Mouse (Mus musculus): ENCODE data around the gene Atn1. TPM values are rescaled to one million over a fixed set of nuclear protein-coding genes. Genes with fewer than 3 reads are reported as not detected.

Gene Atn1
- total RNA-seq, 2 experiments from 2014 or later: 134 to 159 TPM

Small RNA genes lying within 50 kb of the gene (microRNA-seq; reads per million reads assigned to microRNA genes)
- gene Mir141: 0.80 to 1.7 reads per million in 2 experiments
- 21.3 to 29.4 reads per million in 2 experiments for gene Mir200c

Other genes with a start within 250 kb of the Atn1 start
- under 1 TPM; 0.66 to 0.82 TPM for gene C1ra, start 244.1 kb downstream of the Atn1 start, total RNA-seq (2021)
- 1 to 10 TPM; 1.0 to 1.6 TPM for gene C1s1, start 214.2 kb downstream of the Atn1 start, total RNA-seq (2021)
- not detected for gene C1rb, start 186.2 kb downstream of the Atn1 start, total RNA-seq (2021)
- under 1 TPM in 1 of 2 experiments, not detected in 1; 0.25 TPM for gene C1s2, start 120.4 kb downstream of the Atn1 start, total RNA-seq (2021)
- gene Lpcat3, start 93.5 kb downstream of the Atn1 start, total RNA-seq (2021): 10 to 100 TPM; 30.9 to 34.0 TPM
- 10 to 100 TPM; 51.3 to 54.4 TPM for gene Emg1, start 44.3 kb downstream of the Atn1 start, total RNA-seq (2021)
- 100 to 1,000 TPM; 120 to 124 TPM for gene Phb2, start 44.2 kb downstream of the Atn1 start, total RNA-seq (2021)
- gene Ptpn6, start 17.8 kb downstream of the Atn1 start, total RNA-seq (2021): 1 to 10 TPM; 2.9 to 4.0 TPM
- gene Grcc10, start 15.2 kb downstream of the Atn1 start, total RNA-seq (2021): 100 to 1,000 TPM; 350 to 372 TPM
- under 1 TPM in 1 of 2 experiments, not detected in 1; 0.71 TPM for gene Gm45234, start 503 bp downstream of the Atn1 start, total RNA-seq (2021)
- 1,000 to 10,000 TPM in 1 of 2 experiments, 100 to 1,000 TPM in 1; 947 to 1,030 TPM for gene Eno2, start 13.1 kb upstream of the Atn1 start, total RNA-seq (2021)
- 1 to 10 TPM; 1.7 TPM for gene Lrrc23, start 23.2 kb upstream of the Atn1 start, total RNA-seq (2021)
- 1 to 10 TPM; 4.5 to 6.0 TPM for gene Spsb2, start 52.1 kb upstream of the Atn1 start, total RNA-seq (2021)
- gene Tpi1, start 57.8 kb upstream of the Atn1 start, total RNA-seq (2021): 100 to 1,000 TPM; 685 to 811 TPM
- 100 to 1,000 TPM; 164 to 183 TPM for gene Usp5, start 73.0 kb upstream of the Atn1 start, total RNA-seq (2021)
- 1 to 10 TPM; 1.1 to 1.2 TPM for gene Cdca3, start 73.0 kb upstream of the Atn1 start, total RNA-seq (2021)
- gene Gnb3, start 83.8 kb upstream of the Atn1 start, total RNA-seq (2021): under 1 TPM in 1 of 2 experiments, not detected in 1; 0.26 TPM
- 10 to 100 TPM; 18.5 to 30.1 TPM for gene P3h3, start 101.2 kb upstream of the Atn1 start, total RNA-seq (2021)
- 100 to 1,000 TPM; 184 to 196 TPM for gene Gpr162, start 107.5 kb upstream of the Atn1 start, total RNA-seq (2021)
- under 1 TPM; 0.22 to 0.26 TPM for gene Cd4, start 131.7 kb upstream of the Atn1 start, total RNA-seq (2021)
- gene Lag3, start 155.2 kb upstream of the Atn1 start, total RNA-seq (2021): 1 to 10 TPM; 2.4 to 2.6 TPM
- gene Ptms, start 163.6 kb upstream of the Atn1 start, total RNA-seq (2021): 1,000 to 10,000 TPM; 1,178 to 1,233 TPM
- 100 to 1,000 TPM; 670 to 704 TPM for gene Mlf2, start 174.9 kb upstream of the Atn1 start, total RNA-seq (2021)
- gene Cops7a, start 209.0 kb upstream of the Atn1 start, total RNA-seq (2021): 100 to 1,000 TPM; 144 to 151 TPM
- gene Pianp, start 240.2 kb upstream of the Atn1 start, total RNA-seq (2021): 100 to 1,000 TPM; 139 to 188 TPM